Mouse (Mus musculus): ENCODE data around the gene Atrnl1.

DNA sequence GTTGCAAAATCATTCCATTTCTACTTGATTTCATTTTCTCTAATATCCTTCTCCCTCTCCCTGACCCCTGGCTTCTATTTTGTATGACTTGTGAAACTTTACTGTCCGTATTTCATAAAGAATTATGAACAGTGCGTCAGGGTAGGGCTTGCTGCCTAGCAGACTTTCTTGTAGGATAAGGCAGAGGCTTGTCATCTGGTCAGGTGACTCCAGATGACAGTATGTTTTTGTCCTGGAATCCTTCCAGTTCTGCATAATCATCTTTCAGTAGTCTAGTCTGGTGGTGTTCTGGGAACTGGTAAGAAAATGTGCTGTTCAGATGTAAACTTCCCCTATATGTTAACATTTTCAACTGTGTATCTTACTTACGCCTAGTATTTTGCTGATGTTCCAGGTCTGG, 4.9 kb upstream of the Atrnl1 start:
- TF ChIP-seq POLR2A (IDR thresholded peaks at IDR 0.05; ENCODE audit: borderline replicate concordance, extremely low read depth, low read depth, low read length), result no peak
- no peak for TF ChIP-seq CTCF (IDR thresholded peaks at IDR 0.05; ENCODE audit: insufficient read depth, low read length)
